Mouse (Mus musculus): ENCODE measurements around the gene Cep95.
"Not testable (repeated sequence)": the region's sequence is repeated elsewhere in the genome, so short reads cannot be mapped to it uniquely, and the experiment has no call there.

Cep95 gene

DNA sequence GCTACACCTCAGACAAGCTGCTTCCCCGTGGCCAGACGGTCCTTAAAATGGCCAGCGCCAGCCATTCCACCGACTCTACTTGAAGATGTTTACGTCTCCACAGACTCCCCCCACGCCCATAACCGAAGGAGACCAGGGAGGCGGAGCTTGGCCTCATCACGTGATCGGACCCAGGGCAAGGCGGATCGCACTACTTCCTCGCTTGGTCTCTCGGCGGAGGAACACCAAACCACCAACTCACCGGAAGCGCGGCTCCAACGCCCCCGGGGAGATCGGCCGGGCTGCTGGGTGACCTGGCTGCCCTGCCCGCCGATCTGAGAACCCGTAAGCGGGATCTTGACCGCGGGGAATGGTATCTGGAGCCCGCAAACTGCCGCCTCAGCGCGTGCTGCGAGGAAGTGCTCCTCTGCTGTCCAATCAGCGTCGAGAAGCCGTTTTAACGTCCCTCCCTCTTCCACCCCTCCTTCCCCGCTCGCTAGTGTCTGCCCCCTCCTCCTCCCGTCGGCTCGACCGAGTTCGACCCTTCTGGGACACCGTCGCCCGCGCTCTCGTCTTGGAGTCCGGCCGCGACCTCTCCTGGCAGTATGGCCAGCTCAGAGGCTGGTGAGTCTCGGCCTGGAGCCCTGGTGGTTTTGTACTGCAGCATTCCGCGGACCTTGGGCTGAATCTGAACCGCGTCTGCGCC, at the start of gene Cep95, which contains the start of gene Ddx5:
Gene Cep95 (plus strand): TSS at position 478 of the 685 bp plus-strand sequence.
Gene Ddx5 (minus strand): TSS at position 411 of the 685 bp plus-strand sequence.
- DNase-seq (ENCODE audit: low read depth) = peak; percentile 95

DNA sequence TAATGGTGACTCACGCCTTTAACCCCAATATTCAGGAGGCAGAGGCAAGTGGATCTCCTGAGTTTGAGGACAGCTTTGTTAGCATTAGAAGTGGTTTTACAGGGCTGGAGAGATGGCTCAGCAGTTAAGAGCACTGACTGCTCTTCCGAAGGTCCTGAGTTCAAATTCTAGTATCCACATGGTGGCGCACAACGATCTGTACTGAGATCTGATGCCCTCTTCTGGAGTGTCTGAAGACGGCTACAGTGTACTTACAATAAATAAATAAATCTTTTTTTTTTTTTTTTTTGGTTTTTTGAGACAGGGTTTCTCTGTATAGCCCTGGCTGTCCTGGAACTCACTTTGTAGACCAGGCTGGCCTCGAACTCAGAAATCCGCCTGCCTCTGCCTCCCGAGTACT, 48.3 kb upstream of the Cep95 start:
- not testable (repeated sequence) for DNase-seq (ENCODE audit: low read depth)

DNA sequence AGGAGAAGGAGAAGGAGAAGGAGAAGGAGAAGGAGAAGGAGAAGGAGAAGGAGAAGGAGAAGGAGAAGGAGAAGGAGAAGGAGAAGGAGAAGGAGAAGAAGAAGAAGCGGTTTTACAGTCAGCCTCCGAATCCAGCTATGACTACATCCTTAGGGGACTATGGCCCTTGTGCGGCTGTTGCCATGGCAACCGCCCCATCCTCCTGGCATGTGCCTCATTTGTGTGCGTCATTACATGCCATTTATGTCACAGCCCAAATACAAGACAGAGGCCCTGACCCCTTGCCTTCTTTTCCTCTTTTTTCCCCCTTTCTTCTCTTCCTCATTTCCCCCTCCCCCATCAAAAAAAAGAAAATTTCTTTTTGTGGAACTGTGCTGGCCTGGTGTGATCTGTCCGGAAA, 47.8 kb upstream of the Cep95 start:
- DNase-seq (ENCODE audit: low read depth) = no peak

DNA sequence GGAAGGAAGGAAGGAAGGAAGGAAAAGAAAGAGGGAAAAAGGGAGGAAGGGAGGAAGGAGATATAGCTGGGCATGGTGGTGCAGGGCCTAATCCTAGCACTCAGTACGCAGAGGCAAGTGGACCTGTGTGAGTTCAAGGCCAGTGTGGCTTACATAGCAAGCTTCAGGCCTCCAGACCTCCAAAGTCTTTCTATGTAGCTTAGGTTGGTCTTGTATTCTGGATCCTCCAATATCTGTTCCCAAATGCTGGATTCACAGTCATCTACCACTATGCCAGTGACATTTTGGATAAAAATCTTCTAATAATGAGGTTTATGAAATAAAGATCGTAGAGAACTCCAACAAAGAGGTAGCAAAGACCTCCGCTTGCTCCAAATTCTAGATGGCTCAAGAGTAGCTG, 47.2 kb upstream of the Cep95 start:
- DNase-seq (ENCODE audit: low read depth) = no peak

DNA sequence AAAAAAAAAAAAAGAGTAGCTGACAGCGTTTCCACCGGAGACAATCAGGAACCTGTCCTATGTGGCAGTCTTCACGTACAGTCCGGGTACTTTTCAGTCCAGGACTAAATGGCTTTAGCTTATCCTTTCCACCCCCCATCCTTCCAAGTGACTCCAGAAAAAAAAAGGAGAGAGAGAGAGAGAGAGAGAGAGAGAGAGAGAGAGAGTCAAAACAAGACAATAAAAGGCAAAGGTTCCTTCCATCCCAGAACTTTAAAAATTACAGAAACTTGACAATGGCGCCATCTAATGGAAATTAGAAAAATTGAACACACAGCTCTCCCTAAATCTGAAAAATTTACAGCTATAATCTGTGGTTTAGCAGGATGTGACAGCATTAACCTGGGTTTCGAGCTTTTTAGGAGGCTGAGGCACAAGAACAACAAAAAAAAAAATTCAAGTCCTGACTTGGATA, 46.6 kb upstream of the Cep95 start:
- no peak for DNase-seq (ENCODE audit: low read depth)

DNA sequence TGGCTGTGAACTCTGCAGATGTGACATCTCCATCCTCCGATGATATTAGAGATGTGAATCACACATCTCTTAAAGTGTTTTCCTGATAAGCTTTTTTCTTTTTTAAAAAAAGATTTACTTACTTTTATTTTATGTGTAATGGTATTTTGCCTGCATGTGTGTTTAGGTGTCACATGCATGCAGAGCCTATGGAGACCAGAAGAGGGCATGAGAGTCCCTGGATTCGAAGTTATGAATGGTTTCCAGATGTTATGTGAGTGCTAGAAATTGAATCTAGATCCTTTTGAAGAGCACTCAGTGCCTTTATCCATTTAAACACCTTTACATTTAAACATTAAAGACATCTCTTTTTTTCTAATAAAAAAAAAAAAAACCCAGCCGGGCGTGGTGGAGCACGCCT, 44.1 kb upstream of the Cep95 start:
- DNase-seq (ENCODE audit: low read depth) = no peak

DNA sequence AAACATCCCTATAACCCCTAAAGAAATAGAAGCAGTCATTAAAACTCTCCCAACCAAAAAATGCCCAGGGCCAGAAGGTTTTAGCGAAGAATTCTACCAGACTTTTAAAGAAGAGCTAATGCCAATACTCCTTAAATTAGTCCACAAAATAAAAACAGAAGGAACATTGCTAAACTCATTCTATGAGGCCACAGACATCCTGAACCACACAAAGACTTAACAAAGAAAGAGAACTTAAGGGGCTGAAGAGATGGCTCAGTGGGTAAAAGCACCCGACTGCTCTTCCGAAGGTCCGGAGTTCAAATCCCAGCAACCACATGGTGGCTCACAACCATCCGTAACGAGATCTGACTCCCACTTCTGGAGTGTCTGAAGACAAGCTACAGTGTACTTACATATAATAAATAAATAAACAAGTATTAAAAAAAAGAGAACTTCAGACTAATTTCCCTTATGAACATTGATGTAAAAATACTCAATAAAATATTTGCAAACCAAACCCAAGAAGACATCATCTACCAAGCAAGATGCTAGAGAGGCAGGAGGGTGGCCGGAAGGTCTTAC, 39.4 kb upstream of the Cep95 start:
- not testable (repeated sequence) for DNase-seq (ENCODE audit: low read depth)

DNA sequence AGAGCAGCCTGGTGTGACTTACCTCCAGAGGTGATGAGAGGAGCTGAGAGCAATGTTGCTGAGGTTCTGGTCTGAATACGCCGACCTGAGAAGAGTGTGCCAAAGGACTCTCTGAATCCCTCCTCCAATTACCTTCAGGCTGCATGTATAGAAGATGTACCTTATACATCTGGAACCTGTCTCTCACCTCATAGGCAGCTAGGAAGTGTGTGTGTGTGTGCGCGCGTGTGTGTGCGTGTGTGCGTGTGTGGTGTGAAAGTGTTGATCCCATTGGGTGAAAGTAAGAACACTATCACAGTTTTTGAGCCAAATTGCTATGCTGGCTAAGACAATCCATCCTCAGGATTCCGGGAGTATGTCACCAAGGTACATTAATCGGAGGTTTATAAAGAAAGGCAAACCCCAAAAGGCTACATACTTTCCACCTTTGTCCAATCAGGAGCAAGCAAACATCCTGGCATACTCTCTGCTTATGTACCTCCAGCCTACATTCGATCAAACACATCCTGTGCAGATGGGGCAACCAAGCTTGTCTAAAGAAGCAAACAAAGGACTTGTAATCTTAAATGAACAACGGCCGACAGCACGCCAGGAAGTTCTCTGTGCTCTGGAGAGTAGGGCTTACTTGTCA, 38.8 kb upstream of the Cep95 start, which contains the start of gene Pecam1:
Gene Pecam1 (minus strand): TSS at position 508 of the 631 bp plus-strand sequence.
- no peak for DNase-seq (ENCODE audit: low read depth)

DNA sequence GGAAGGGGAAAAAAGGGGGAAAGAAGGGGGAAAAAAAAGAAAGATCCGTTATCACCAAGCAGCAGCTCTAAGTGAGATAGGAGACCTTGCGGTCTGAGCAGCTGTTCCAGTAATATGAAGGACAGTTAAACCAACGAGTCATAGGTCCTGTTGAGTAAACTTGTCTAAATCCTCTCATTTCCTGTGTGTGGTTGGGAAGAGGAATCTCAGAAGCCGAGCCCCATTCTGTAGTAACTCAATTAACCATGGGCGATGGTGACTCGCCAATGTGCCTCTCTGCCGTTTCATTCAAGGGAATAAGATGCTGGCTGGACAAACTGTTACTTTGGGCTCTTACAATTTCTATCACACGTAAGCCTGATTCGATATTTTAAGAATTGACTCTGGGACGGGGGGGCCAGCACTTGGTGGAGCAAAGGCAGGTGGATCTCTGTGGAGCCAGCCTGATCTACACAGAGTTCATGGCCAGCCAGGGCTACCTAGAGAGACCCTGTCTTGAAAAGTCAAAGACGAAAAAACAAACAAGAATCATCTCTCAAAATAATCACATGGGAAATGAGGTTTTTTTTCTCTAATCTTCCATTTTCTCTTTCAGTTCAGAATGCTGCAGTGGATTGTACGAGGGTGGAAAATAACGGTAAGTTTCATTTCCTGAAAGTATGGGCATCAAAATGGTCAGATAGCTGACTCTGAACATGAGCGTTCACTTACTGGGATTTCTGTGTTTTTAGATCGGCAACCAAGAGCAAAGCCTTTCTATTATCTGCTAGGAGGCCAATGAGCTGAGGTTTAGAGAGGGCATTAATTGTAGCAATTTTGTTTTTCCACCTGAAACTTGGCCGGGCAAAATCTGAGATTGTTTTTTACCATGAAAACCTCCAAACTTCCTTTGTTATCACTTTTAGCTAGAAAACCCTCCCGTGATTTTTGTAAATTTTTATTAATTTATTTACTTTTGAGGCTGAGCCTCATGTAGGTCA, 37.7 kb upstream of the Cep95 start, which contains the start of gene Milr1:
Gene Milr1 (plus strand): TSS at position 188 of the 980 bp plus-strand sequence.
- DNase-seq (ENCODE audit: low read depth) = no peak

DNA sequence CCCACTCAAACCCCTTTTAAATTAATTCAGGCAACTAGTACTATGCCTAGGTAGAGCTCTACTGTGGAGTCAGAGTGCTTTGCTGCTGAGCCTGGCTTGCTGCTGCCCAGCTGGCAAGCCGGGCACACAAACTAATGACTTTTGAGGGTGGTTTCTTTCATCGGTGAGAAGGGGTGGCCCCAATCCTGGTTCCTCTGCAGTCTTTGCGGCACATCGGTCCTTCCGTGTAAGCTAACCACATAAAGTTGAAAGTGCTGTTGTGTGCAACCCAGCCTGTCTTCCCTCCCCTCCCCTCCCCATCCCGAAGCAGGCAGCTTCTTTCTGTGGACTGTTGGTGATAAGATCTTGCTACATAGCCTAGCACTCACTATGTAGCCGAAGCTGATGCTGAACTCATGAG, 36.9 kb upstream of the Cep95 start:
- DNase-seq (ENCODE audit: low read depth) = no peak

DNA sequence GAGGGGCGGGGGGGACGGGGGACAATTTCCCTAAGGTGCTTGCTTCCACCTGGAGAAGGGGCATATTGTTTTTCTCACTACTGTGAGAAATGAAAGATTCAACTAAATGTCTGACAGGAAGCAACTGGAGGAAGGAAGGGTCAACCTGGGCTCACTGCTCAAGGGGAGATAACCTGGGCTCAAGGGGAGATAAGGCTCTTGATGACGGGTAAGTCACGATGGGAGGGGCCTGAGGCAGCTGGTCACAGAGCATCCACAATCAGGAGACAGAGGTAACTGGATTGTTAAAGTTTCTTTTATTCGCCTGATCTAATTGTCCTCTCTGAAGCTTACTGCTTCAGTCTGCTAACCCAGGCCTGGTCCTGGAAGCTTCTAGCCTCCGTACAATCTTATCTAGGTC, 35.7 kb upstream of the Cep95 start:
- no peak for DNase-seq (ENCODE audit: low read depth)

DNA sequence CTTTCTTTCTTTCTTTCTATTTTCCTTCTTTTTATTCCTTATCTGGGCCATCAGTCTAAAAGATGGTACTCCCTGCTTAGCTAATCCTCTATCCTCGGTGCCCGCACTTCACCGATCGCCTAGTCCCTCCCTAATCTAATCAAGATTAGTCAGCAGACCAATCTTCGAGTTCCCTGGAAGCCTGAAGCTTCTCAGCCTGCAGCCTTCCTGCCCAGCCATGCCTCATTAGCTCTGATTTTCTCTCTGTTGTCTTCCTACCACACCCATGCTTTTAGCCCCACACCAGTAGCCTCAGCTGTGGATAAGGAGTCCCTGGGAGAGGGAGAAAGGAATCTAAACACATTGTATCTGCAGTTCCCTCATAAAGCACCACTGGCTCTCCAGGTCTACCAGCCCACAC, 33.5 kb upstream of the Cep95 start:
- no peak for DNase-seq (ENCODE audit: low read depth)

DNA sequence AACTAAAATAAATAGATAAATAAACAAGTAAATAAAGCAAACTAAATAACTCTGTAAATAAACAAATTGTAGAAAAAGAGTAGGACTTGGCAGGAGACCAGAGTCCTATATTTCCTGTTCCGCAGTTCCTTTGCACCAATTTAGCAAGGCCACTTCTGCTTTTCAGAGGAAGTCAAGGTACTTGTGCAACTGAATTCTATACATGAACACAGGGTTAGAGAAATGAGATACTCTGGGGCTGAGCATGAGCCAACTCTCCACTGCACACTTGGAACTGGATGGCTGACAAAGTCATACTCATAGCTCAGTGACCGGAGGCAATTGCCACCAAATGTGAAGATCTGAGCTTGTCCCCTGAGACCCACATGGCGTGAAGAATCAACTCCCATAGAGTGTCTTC, 30.0 kb upstream of the Cep95 start:
- no peak for DNase-seq (ENCODE audit: low read depth)

DNA sequence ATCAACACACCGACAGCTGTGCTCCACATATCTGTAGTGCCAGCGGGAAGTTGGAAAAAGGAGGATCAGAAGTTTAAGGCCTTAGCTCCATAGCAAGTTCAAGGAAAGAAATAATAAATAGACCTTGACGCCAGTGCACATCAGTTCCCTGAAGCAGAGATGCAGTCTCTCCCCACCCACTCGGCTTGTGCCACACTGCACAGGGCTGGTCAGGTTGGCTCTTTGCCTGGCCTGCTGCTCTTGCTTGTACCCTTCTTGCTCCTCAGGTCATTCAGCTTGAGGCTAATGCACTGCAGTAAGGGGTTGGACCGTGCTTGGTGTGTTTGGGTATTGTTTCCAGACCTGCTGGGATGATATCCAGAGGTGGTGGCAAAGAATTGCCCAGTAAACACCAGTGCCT, 28.5 kb upstream of the Cep95 start:
- no peak for DNase-seq (ENCODE audit: low read depth)

DNA sequence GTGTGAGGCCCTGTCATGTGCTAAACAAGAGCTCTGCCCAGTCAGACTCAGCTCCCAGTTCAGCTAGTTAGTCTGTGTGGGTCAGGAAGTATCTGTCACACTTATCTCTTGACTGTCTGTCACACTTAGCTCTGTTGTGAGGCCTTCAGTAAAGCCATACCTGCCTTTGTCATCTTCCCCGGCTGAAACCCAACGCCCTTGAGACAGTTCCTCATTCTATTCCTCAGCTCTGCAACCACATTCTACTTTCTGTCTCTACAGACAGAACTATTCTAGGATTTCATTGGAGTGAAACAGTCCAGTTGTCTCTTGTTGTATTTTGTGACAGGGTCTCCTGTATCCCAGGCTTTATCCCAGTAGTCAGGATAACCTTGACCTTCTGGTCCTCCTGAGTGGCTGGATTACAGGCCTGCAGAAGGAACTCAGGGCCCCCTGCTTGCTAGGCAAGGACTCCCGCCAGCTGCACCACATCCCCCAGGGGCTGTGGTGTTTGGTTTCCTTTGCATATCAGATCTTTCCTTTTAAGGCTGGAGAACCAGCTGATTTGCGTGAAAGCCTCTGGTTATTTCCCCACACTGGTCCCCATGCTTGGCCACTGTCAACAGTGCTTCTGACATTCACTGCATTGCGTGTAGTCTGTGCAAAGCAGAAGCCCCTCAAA, 26.8 kb upstream of the Cep95 start:
- no peak for DNase-seq (ENCODE audit: low read depth)

DNA sequence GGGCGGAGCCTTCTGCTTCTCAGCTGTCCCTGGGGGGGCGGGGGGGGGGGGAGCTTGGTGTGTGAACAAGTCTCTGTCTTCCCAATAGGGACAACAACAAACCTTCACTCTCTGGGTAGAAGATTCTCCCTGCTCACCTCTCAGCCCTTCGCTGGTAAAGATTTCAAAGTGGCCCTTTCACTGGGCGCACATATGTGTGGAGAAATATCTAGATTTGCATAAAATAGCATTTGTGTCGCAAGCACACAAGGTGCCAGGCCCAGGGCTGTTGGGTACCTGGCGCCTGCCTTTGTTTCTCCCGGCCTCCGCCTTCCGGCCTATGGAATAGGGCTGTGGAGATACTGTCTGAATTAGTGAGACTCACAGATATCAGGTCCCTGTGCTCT, 26.3 kb upstream of the Cep95 start:
- DNase-seq (ENCODE audit: low read depth) = no peak

DNA sequence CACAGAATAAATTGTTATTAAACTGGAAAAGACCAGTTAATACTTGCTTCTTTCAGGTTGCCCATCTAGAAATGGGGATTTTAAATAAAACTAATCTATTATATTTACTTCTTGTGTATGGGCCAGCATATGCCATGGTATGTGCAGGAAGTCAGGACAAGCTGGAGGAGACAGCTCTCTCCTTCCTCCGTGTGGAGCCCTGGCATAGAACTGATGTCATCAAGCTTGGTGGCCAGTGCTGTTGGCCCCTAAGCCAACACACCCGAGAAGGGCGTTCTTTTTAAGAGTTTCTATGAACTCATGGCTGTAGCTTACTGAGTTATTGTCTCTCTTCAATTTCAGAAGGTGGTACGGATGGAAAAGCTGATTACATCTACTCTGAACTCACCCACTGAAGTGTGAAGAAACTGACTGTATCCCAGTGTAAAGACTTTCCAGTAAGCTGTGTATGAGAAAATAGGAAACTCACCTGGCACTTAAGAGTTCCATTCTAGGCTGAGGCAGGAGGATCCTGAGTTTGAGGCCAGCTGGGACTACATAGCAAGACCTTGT, 22.4 kb upstream of the Cep95 start:
- DNase-seq (ENCODE audit: low read depth) = no peak

DNA sequence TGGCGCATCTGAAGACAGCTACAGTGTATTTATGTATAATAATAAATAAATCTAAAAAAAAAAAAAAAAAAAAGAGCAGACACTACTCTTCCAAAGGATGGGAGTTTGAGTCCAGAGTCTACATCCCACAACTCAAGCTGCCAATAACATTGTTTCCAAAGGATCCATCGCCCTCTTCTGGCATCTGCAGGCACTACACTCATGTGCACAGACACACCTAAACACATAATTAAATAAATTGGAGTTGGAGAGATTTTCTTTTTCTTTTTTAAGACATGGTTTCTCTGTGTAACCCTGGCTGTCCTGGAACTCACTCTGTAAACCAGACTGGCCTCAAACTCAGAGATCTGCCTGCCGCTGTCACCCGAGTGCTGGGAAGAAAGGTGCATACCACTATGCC, 21.5 kb upstream of the Cep95 start:
- DNase-seq (ENCODE audit: low read depth) = no peak

DNA sequence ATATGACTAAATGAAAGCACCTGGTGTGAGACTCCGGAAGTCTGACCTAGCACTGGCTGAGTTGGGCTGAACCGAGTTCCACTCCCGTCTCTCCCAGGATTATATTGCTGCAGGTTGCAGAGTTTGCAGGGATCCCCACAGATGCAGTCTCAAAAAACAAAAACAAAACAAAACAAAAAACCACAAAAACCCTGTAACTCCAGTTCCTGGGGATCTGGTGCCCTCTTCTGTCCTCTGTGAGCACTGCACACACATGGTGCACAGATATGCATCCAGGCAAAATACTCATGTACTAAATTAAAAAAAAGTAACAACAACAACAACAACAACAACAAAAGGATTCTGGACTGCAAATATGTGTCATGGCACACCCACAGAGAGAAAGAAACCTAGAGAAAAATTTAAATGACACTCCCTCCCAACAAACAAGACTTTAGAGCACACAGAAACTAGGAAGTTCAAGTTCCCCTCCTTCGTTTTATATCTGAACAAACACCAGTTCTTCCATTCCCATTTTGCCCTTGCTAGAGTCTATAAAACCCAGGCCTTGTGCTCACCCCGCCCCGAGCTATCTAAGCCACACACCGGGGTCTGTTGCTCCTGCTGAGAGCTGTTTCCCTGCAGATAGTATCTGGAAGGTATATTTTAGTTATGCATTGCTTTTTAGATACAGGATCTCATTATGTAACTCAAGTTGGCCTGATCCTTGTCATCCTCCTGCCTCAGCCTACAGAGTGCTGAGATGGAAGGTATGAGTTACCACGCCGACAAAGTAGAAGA, 18.7 kb upstream of the Cep95 start:
- DNase-seq (ENCODE audit: low read depth) = no peak

DNA sequence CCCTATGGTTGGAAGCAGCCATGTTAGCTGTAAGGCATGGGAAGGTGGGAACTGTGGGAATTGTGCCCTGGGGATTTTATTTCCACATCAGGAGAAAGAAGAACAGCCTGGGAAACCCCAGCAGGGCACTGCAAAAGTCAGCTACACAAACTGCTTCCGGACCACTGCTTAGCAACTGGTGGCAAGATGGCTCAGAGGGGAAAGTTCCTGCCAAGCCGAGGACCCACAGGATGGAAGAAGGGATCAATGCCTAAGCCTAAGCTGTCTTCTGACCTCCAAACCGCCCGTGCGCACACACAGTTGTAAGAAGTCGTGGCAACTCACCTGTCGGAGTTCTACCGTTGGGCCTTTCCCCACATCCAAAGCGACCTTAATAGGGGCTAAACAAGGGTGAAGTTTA, 16.0 kb upstream of the Cep95 start:
- no peak for DNase-seq (ENCODE audit: low read depth)
